Mouse (Mus musculus) stomach, embryonic 15.5 days (tissue): ENCODE data around the gene Atp8b3. TPM values are rescaled to one million over a fixed set of nuclear protein-coding genes. Genes with fewer than 3 reads are reported as not detected.

Source experiments
- ATAC-seq: fragments of 200-750 bp; cut with Nextera tagmentation; 2 replicates; pipeline ENCODE4 v1.8.0; 2017; ENCODE audit warnings: low read depth, moderate number of reproducible peaks, moderate TSS enrichment; ENCODE audit not compliant: insufficient read depth, low FRiP score
- H3K27ac ChIP-seq: fragments of 300-500 bp; sonication (generic); 2 replicates; pipeline ENCODE4 v1.5.1; 2015; ENCODE audit warnings: mild to moderate bottlenecking, inconsistent platforms
- H3K27me3 ChIP-seq: fragments of 300-500 bp; sonication (generic); replicated peaks from 2 replicates; pipeline ENCODE4 v1.6.1; 2015; ENCODE audit warnings: inconsistent platforms
- H3K36me3 ChIP-seq: fragments of 300-500 bp; sonication (generic); 2 replicates; pipeline ENCODE4 v1.6.1; 2015; ENCODE audit warnings: inconsistent platforms
- H3K4me1 ChIP-seq: fragments of 300-500 bp; sonication (generic); 2 replicates; pipeline ENCODE4 v1.6.1; 2015; ENCODE audit warnings: inconsistent platforms
- H3K4me2 ChIP-seq: fragments of 300-500 bp; sonication (generic); 2 replicates; pipeline ENCODE4 v1.6.1; 2015; ENCODE audit warnings: mild to moderate bottlenecking, inconsistent platforms
- H3K4me3 ChIP-seq: fragments of 300-500 bp; sonication (generic); replicated peaks from 2 replicates; pipeline ENCODE4 v1.5.1; 2015; ENCODE audit warnings: inconsistent platforms
- H3K9ac ChIP-seq: fragments of 300-500 bp; sonication (generic); 2 replicates; pipeline ENCODE4 v1.6.1; 2015; ENCODE audit warnings: inconsistent platforms
- H3K9me3 ChIP-seq: fragments of 300-500 bp; sonication (generic); 2 replicates; pipeline ENCODE4 v1.6.1; 2016; ENCODE audit warnings: inconsistent platforms
- WGBS: fragments of 180-500 bp; shearing (Covaris S2); methylation state at CpG from one replicate; pipeline ENCODE4 v1.1.7; 2015; 5-methylcytosine and 5-hydroxymethylcytosine counted together
- polyA plus RNA-seq: library from polyadenylated mRNA; unstranded; fragments of >200 nt; fragmentation: Nextera tagmentation; extraction: Ambion mirVana; gene quantifications from 2 replicates; pipeline ENCODE4 v1.2.1, GENCODE M21; 2015

Atp8b3 gene
- polyA plus RNA-seq, 1 experiment from 2014 or later, result 0.19 TPM

DNA sequence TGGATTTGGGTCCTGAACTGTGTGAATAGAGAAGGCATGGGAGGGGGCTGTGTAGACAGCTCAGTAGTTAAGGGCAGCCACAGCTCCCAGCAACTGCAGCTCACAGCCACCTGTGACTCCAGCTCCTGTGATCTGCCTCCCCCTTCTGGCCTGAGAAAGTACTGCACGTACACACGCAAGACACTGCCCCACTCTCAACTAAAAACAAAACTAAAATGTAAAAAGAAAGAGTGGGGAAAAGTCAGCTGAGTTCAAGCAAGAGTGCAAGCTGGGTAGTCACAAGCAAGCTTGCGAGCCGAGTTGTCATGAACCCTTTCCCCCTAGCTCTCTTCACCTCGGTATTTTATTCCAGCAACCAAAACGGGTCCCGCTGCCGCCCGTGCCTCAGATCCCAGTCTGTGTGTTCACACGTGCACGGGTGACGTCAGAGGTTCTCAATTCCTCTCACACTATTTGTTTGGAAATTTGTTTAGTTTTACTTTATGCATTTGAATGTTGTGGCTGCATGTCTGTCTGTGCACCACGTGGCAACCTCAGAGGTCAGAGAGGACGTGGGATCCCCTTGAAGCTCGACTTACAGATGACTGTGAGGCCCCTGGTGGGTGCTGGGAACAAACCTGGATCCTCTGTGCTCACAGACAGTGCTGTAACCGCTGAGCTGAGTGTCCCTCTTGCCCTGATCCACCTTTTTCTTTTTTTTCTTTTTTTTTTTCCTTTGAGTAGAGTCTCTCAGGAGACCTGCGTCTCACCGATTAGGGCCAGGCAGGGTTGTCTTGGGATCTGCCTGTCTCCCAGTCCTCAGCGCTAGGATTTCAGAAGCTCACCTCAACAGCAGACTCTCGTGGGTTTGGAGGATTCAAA is 29.3 kb downstream of the Atp8b3 start:
- Histone ChIP-seq H3K27ac (no peak overlapping the region), H3K36me3 (no peaks in the 10 kb centered on the region), H3K4me1 (no peaks in the 10 kb centered on the region; the same call in 1 of the 2 replicates), H3K4me2 (peak overlapping the region; percentile 66), H3K9ac (peak overlapping the region; percentile 30; the same call in 1 of the 2 replicates), H3K9me3 (no peaks in the 10 kb centered on the region), H3K4me3 (peak overlapping the region; percentile 41), H3K27me3 (peaks cover 53% of the 10 kb centered on the region)
- ATAC-seq, result 0 out of 2 replicates have a peak, but pooled peaks have one; percentile 51
- WGBS, result 11% methylated on average over 20 of the region's 20 CpGs

- Histone ChIP-seq H3K4me1 (no peaks in the 10 kb centered on the region; the same call in 1 of the 2 replicates), H3K9me3 (no peaks in the 10 kb centered on the region), H3K4me3 (no peak overlapping the region), H3K27ac (no peak overlapping the region), H3K36me3 (no peaks in the 10 kb centered on the region), H3K27me3 (peaks cover 61% of the 10 kb centered on the region), H3K9ac (no peak overlapping the region), H3K4me2 (no peak overlapping the region)
- ATAC-seq, result no peak
- under 1% methylated on average over 11 of the region's 11 CpGs for WGBS
These were observed 32.7 kb downstream of the Atp8b3 start for GRCm38 (mm10) chr10:80506222-80506621.

DNA sequence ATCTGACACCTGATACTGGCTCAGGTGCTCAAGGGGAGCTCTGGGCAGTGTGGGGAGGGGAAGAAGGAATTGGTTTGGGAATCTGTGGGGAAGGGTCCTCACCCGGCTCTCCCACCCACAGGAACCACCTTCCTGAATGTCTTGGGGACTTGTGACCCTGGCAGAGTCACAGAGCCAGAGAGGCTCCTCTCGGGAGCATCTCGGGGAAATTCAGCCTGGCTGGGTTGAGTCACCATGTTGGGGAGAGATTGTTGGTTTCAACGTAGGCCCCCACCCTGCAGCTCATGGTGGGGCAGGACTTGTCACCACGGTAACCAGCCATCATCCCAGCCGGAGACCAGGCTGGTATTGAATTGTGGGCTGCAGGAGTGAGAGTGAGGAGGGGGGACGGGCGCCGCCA is 34.2 kb downstream of the Atp8b3 start:
- no peak overlapping the region for H3K4me2 ChIP-seq
- H3K9ac ChIP-seq, result no peak overlapping the region
- H3K27me3 ChIP-seq, result peaks cover 70% of the 10 kb centered on the region
- no peaks in the 10 kb centered on the region for H3K36me3 ChIP-seq
- ATAC-seq, result no peak
- no peak overlapping the region for H3K4me3 ChIP-seq
- no peaks in the 10 kb centered on the region for H3K9me3 ChIP-seq
- H3K27ac ChIP-seq, result no peak overlapping the region
- 4% methylated on average over 9 of the region's 9 CpGs for WGBS
- H3K4me1 ChIP-seq, result no peaks in the 10 kb centered on the region; the same call in 1 of the 2 replicates

DNA sequence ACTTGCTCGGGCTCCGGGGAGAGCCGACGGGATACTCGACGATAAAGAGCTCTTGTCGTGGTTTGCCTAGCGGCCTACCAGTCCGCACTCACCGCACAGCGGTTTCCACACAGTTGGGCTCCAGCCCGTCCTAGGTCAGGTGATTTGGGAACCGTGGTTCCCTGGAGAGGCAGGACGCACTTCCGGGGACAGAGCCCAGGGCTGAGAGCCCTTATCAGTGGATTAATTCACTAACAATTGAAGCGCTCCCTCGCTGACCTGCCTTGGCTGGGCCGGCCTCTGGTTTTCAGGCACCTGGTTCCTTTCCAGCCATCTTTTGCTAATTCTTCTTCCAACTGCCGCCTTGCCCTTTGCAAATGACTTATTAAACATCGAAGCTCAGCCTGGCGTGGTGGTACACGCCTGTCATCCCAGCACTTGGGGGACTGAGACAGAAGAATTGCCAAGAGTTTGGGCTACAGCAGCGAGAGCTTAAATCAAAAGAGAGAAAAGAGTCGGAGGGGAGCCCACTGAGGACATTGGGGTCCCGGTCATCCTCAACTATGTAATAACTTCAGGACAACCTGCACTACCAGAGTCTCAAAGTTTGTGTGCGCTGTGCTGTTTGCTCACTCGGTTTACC is 35.2 kb downstream of the Atp8b3 start:
- H3K4me2 ChIP-seq, result peak overlapping the region; percentile 3; the same call in 1 of the 2 replicates

GRCm38 (mm10) chr10:80502819-80503314 is 36.1 kb downstream of the Atp8b3 start:
- WGBS, result 7% methylated on average over 22 of the region's 22 CpGs
- H3K4me3 ChIP-seq, result no peak overlapping the region
- no peaks in the 10 kb centered on the region for H3K36me3 ChIP-seq

More for the DNA sequence above, 35.2 kb downstream of the Atp8b3 start:
- no peak overlapping the region for H3K9ac ChIP-seq
- H3K4me3 ChIP-seq, result no peak overlapping the region
- no peak overlapping the region for H3K27ac ChIP-seq
- no peaks in the 10 kb centered on the region; the same call in 1 of the 2 replicates for H3K4me1 ChIP-seq
- no peaks in the 10 kb centered on the region for H3K9me3 ChIP-seq
- 3% methylated on average over 27 of the region's 27 CpGs for WGBS
- H3K27me3 ChIP-seq, result peaks cover 73% of the 10 kb centered on the region
- no peaks in the 10 kb centered on the region for H3K36me3 ChIP-seq
- peak; percentile 68; the same call in 1 of the 2 replicates for ATAC-seq

GRCm38 (mm10) chr10:80502291-80502690 is 36.6 kb downstream of the Atp8b3 start:
- H3K9me3 ChIP-seq, result no peaks in the 10 kb centered on the region
- peaks cover 80% of the 10 kb centered on the region for H3K27me3 ChIP-seq
- H3K4me3 ChIP-seq, result no peak overlapping the region
- H3K4me1 ChIP-seq, result peaks cover under 1% of the 10 kb centered on the region; the same call in 1 of the 2 replicates
- H3K36me3 ChIP-seq, result no peaks in the 10 kb centered on the region
- no peak overlapping the region for H3K9ac ChIP-seq
- ATAC-seq, result no peak
- H3K27ac ChIP-seq, result no peak overlapping the region
- WGBS, result 6% methylated on average over 7 of the region's 7 CpGs
- no peak overlapping the region for H3K4me2 ChIP-seq

More at GRCm38 (mm10) chr10:80502819-80503314, 36.1 kb downstream of the Atp8b3 start:
- no peaks in the 10 kb centered on the region; the same call in 1 of the 2 replicates for H3K4me1 ChIP-seq
- no peak overlapping the region for H3K4me2 ChIP-seq
- no peak overlapping the region for H3K27ac ChIP-seq
- no peaks in the 10 kb centered on the region for H3K9me3 ChIP-seq
- H3K9ac ChIP-seq, result no peak overlapping the region
- ATAC-seq, result no peak
- H3K27me3 ChIP-seq, result peaks cover 77% of the 10 kb centered on the region

GRCm38 (mm10) chr10:80496421-80496820 is 42.5 kb downstream of the Atp8b3 start:
- H3K27ac ChIP-seq, result no peak overlapping the region
- peaks cover 32% of the 10 kb centered on the region for H3K4me1 ChIP-seq
- no peaks in the 10 kb centered on the region for H3K9me3 ChIP-seq
- peak overlapping the region; percentile 92 for H3K4me2 ChIP-seq
- H3K4me3 ChIP-seq, result peak overlapping the region; percentile 46
- no peak for ATAC-seq
- H3K27me3 ChIP-seq, result peaks cover 96% of the 10 kb centered on the region
- no peaks in the 10 kb centered on the region for H3K36me3 ChIP-seq
- 1% methylated on average over 20 of the region's 20 CpGs for WGBS
- no peak overlapping the region for H3K9ac ChIP-seq

- under 1% methylated on average over 35 of the region's 35 CpGs for WGBS
- Histone ChIP-seq H3K36me3 (no peaks in the 10 kb centered on the region), H3K9ac (no peak overlapping the region), H3K4me3 (peak overlapping the region; percentile 46), H3K27me3 (peaks cover 96% of the 10 kb centered on the region), H3K4me2 (peak overlapping the region; percentile 92), H3K9me3 (no peaks in the 10 kb centered on the region), H3K4me1 (peaks cover 35% of the 10 kb centered on the region), H3K27ac (no peak overlapping the region)
- ATAC-seq, result no peak
These were observed 43.0 kb downstream of the Atp8b3 start for GRCm38 (mm10) chr10:80495901-80496300.

DNA sequence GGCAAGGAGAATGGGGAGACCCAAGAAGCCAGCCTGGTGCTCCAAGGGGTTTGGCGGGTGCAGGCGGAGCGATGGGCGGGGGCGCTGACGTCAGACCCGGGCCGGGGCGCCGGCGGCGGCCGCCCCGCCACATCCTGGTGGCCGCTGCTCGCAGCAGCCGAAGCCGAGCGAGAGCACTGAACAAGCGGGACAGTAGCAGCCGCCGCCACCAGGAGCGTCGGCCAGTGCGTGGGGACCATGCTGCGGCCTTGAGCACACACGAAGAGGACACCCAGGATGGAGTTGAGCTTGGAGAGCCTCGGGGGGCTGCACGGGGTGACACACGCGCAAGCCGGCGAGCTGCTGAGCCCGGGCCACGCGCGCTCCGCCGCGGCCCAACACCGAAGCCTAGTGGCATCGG is 44.2 kb downstream of the Atp8b3 start, which contains the start of gene Onecut3:
Gene Onecut3 (plus strand): TSS at position 104 of the 400 bp plus-strand sequence.
- Histone ChIP-seq H3K4me2 (peak within 1 kb of the TSS; percentile 92), H3K9me3 (no peaks in the 10 kb centered on the region), H3K27ac (no peak within 1 kb of the TSS), H3K4me1 (peaks cover 41% of the 10 kb centered on the region), H3K27me3 (peaks cover 96% of the 10 kb centered on the region), H3K36me3 (no peaks in the 10 kb centered on the region), H3K9ac (no peak within 1 kb of the TSS), H3K4me3 (peak within 1 kb of the TSS; percentile 46)
- under 1% methylated on average over 41 of the region's 42 CpGs for WGBS
- no peak for ATAC-seq

DNA sequence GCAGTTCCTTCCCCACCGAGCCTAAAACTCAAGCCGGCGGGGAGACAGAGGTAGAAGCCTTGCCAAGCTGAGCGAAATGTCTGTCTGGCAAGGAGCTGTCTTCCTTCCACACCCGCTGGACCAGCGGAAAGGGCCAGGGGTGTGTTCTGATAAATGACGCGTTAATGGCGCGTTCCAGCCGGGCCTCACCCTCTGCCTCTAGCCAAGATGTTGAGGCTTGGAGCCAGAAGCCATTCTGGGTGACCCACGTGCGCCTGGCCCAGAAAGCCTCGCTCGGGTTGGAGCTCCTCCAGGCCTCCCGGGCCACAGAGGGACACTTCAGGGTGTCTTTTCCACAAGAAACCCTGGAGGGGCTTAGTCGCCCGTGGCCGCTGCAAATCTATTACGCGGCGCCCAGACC is 48.9 kb downstream of the Atp8b3 start:
- Histone ChIP-seq H3K4me2 (peak overlapping the region; percentile 37), H3K4me1 (peaks cover 18% of the 10 kb centered on the region), H3K4me3 (peak overlapping the region; percentile 13; the same call in 1 of the 2 replicates), H3K9me3 (no peaks in the 10 kb centered on the region), H3K27me3 (peaks cover 88% of the 10 kb centered on the region), H3K36me3 (no peaks in the 10 kb centered on the region), H3K9ac (no peak overlapping the region), H3K27ac (no peak overlapping the region)
- ATAC-seq, result no peak
- WGBS, result 1% methylated on average over 22 of the region's 22 CpGs

- H3K36me3 ChIP-seq, result no peaks in the 10 kb centered on the region
- H3K4me2 ChIP-seq, result no peak overlapping the region
- peaks cover 9% of the 10 kb centered on the region for H3K4me1 ChIP-seq
- no peak overlapping the region for H3K4me3 ChIP-seq
- no peaks in the 10 kb centered on the region for H3K9me3 ChIP-seq
- H3K27ac ChIP-seq, result no peak overlapping the region
- peaks cover 64% of the 10 kb centered on the region for H3K27me3 ChIP-seq
- no peak overlapping the region for H3K9ac ChIP-seq
- WGBS, result 69% methylated on average over 7 of the region's 7 CpGs
- ATAC-seq, result no peak
These were observed 52.0 kb downstream of the Atp8b3 start for GRCm38 (mm10) chr10:80486862-80487379.
